Comparison of ENCODE assay signal across 15 mouse cellular contexts in the genomic region with DNA sequence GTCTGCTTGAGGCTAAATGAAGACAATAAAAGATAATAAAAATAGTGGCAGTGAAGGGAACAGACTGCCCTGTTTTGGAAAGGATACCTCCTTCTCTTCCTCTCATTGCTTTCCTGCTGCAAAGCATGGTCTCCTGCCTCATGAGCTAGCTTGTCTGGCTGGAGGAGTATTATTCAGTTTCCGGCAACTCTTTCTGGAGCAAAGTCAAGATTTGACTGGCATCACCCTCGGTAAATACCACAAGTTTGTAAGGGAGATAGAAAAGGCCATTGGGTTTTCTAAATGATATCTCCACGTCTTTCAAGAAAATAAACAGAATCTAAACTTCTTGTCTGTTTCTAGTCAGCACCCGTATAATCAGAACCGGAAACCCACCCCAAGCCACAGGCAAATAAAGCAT. TPM values are rescaled to one million over a fixed set of nuclear protein-coding genes. Genes with fewer than 3 reads are reported as not detected.
A peak's percentile ranks its signal among the peaks of the same experiment; 100 is the strongest.
DNase-seq lines count a peak whose midpoint lies in the region; ATAC-seq and TF ChIP-seq lines count a peak whose summit lies in the region.
"Had no signal": no experiment of that assay in that cellular context is flagged by ENCODE, and none has a peak within 500 bp of the region (broad histone marks: within the 10 kb centered on the region; RNA-seq: fewer than 3 reads in every experiment).

No protein-coding gene starts in this region.

- H3K36me3 ChIP-seq in heart, embryonic 15.5 days = no peaks in the 10 kb centered on the region
- peaks cover 48% of the 10 kb centered on the region for H3K36me3 ChIP-seq in heart, adult 2 months (ENCODE audit: control insufficient read depth, insufficient read depth, low read length)
- peaks cover 17% of the 10 kb centered on the region for H3K36me3 ChIP-seq in lung, embryonic 14.5 days (ENCODE audit: insufficient read depth)
- H3K36me3 ChIP-seq in limb, embryonic 13.5 days = peaks cover 22% of the 10 kb centered on the region
- H3K36me3 ChIP-seq: midbrain, embryonic 15.5 days had no signal

- peaks cover 14% of the 10 kb centered on the region for H3K4me1 ChIP-seq in heart, embryonic 15.5 days (replicated peaks)
- H3K4me1 ChIP-seq in heart, adult 2 months (ENCODE audit: control insufficient read depth, insufficient read depth, low read length) = peaks cover 22% of the 10 kb centered on the region
- H3K4me1 ChIP-seq in lung, embryonic 14.5 days (ENCODE audit: insufficient read depth) = peaks cover 31% of the 10 kb centered on the region
- peaks cover 83% of the 10 kb centered on the region for H3K4me1 ChIP-seq in limb, embryonic 13.5 days

- no peak for ATAC-seq in heart, embryonic 15.5 days (replicated peaks; ENCODE audit: insufficient number of reproducible peaks, insufficient read depth, low FRiP score, low read depth)
- ATAC-seq in lung, embryonic 14.5 days (ENCODE audit: insufficient read depth) = no peak
- ATAC-seq in limb, embryonic 13.5 days (ENCODE audit: low FRiP score, low read depth) = no peak
- ATAC-seq: midbrain, embryonic 15.5 days had no signal

- no peak for TF ChIP-seq EP300 in heart, adult 2 months (IDR thresholded peaks at IDR 0.05; ENCODE audit: insufficient read depth, low read depth, low read length)

- H3K79me2 ChIP-seq in heart, adult 2 months (replicated peaks; ENCODE audit: control insufficient read depth, insufficient read depth, low read length) = peaks cover 4% of the 10 kb centered on the region

- H3K27me3 ChIP-seq in heart, embryonic 15.5 days = no peaks in the 10 kb centered on the region
- no peaks in the 10 kb centered on the region for H3K27me3 ChIP-seq in heart, adult 2 months (ENCODE audit: control insufficient read depth, insufficient read depth, low read length)
- no peaks in the 10 kb centered on the region for H3K27me3 ChIP-seq in lung, embryonic 14.5 days (ENCODE audit: insufficient read depth, low read length)
- H3K27me3 ChIP-seq in limb, embryonic 13.5 days = no peaks in the 10 kb centered on the region
- H3K27me3 ChIP-seq: midbrain, embryonic 15.5 days had no signal

- H3K9me3 ChIP-seq in heart, embryonic 15.5 days (replicated peaks) = no peaks in the 10 kb centered on the region
- H3K9me3 ChIP-seq in lung, embryonic 14.5 days (ENCODE audit: low read depth, low read length) = no peaks in the 10 kb centered on the region
- H3K9me3 ChIP-seq in limb, embryonic 13.5 days = no peaks in the 10 kb centered on the region
- H3K9me3 ChIP-seq: hindbrain, embryonic 10.5 days; midbrain, embryonic 15.5 days had no signal

- H3K4me2 ChIP-seq in heart, embryonic 15.5 days = no peak overlapping the region
- H3K4me2 ChIP-seq in lung, embryonic 14.5 days = no peak overlapping the region
- H3K4me2 ChIP-seq in limb, embryonic 13.5 days (replicated peaks) = no peak overlapping the region
- H3K4me2 ChIP-seq: heart, embryonic 11.5 days; midbrain, embryonic 15.5 days had no signal

- no peak overlapping the region for H3K9ac ChIP-seq in heart, embryonic 15.5 days
- H3K9ac ChIP-seq in heart, adult 2 months (ENCODE audit: low read depth, low read length) = no peak overlapping the region
- H3K9ac ChIP-seq in lung, embryonic 14.5 days = no peak overlapping the region
- H3K9ac ChIP-seq in limb, embryonic 13.5 days = no peak overlapping the region
- H3K9ac ChIP-seq: midbrain, embryonic 15.5 days had no signal

- intact Hi-C loops in heart, adult 2 months (cut with DNase I) = loop anchor here (2.0 kb wide), 1 partner anchor 23 kb away; no protein-coding TSS in a partner anchor

- no peak overlapping the region for H3K4me3 ChIP-seq in heart, embryonic 15.5 days
- no peak overlapping the region for H3K4me3 ChIP-seq in heart, adult 2 months
- no peak overlapping the region for H3K4me3 ChIP-seq in lung, embryonic 14.5 days (ENCODE audit: low read depth, low read length)
- no peak overlapping the region for H3K4me3 ChIP-seq in limb, embryonic 13.5 days
- H3K4me3 ChIP-seq: hindbrain, embryonic 10.5 days; midbrain, embryonic 15.5 days had no signal

- 54% methylated on average over 5 of the region's 5 CpGs for WGBS in heart, embryonic 15.5 days
- 24% methylated on average over 5 of the region's 5 CpGs for WGBS in heart, adult 2 months
- 20% methylated on average over 5 of the region's 5 CpGs for WGBS in lung, embryonic 14.5 days
- WGBS in limb, embryonic 13.5 days = 74% methylated on average over 5 of the region's 5 CpGs

- DNase-seq in heart, adult 2 months = no peak
- DNase-seq in lung, embryonic 14.5 days = peak; percentile 53
- DNase-seq in lung, postnatal 10 days = no peak
- DNase-seq in thymus, postnatal 0 days (ENCODE audit: low spot score) = no peak
- no peak for DNase-seq in left cerebral cortex, adult 9 months (ENCODE audit: low spot score in 2 of 2)
- DNase-seq: cerebellum, postnatal 25 days; gastrocnemius, postnatal 10 days; kidney, postnatal 25 days; left cerebral cortex, postnatal 4 days; lung, adult 2 months had no signal

- no peak for TF ChIP-seq POLR2A in heart, adult 2 months (IDR thresholded peaks at IDR 0.05; ENCODE audit: insufficient read depth, low read depth, low read length)

- H3K27ac ChIP-seq in heart, embryonic 15.5 days = 0 out of 2 replicates have a peak overlapping the region, but pooled peaks have one; percentile 5
- H3K27ac ChIP-seq in heart, adult 2 months = no peak overlapping the region
- H3K27ac ChIP-seq in lung, embryonic 14.5 days (ENCODE audit: low read depth) = peak overlapping the region; percentile 1; the same call in 1 of the 2 replicates
- 0 out of 2 replicates have a peak overlapping the region, but pooled peaks have one; percentile 33 for H3K27ac ChIP-seq in limb, embryonic 13.5 days
- H3K27ac ChIP-seq: hindbrain, embryonic 10.5 days; midbrain, embryonic 15.5 days had no signal

- TF ChIP-seq CTCF in heart, adult 2 months (IDR thresholded peaks at IDR 0.05) = no peak
- TF ChIP-seq CTCF in lung, embryonic 14.5 days (IDR thresholded peaks at IDR 0.05; ENCODE audit: low read depth) = no peak

RNA-seq across cellular contexts. Expression of gene Plpp3, which starts 34.4 kb away (rescaled TPM):
- polyA plus RNA-seq in heart, embryonic 15.5 days (2015; fragmentation: Nextera tagmentation; extraction: Ambion mirVana) = 35.0 and 40.4 TPM in 2 replicates
- total RNA-seq in heart, adult 2 months (2021) = 10 to 100 TPM; 64.8 to 74.0 TPM
- 76.9 and 92.0 TPM in 2 replicates for polyA plus RNA-seq in heart, adult 2 months (2012; rRNA removed)
- 64.8 and 67.1 TPM in 2 replicates for polyA plus RNA-seq in lung, embryonic 14.5 days (2014; fragmentation: Nextera tagmentation; extraction: Ambion mirVana)
- polyA plus RNA-seq in limb, embryonic 13.5 days (2015; fragmentation: Nextera tagmentation; extraction: Ambion mirVana) = 143 and 158 TPM in 2 replicates
- polyA plus RNA-seq in thymus, postnatal 0 days (2015; fragmentation: Nextera tagmentation; extraction: Ambion mirVana) = 22.5 and 22.7 TPM in 2 replicates
